Mouse (Mus musculus): Measurements from ENCODE around the gene Gsg1l2. TPM values are rescaled to one million over a fixed set of nuclear protein-coding genes. Genes with fewer than 3 reads are reported as not detected.
A peak's percentile ranks its signal among the peaks of the same experiment; 100 is the strongest.

The Gsg1l2 gene
- total and polyA plus RNA-seq, 2 experiments from 2014 or later: not detected

GRCm38 (mm10) chr11:67831820-67832219, 57.4 kb downstream of the Gsg1l2 start:
- H3K9me3 ChIP-seq (replicated peaks; ENCODE audit: control insufficient read depth, low read length): no peaks in the 10 kb centered on the region
- 49% methylated on average over 5 of the region's 5 CpGs for WGBS
- TF ChIP-seq EP300 (IDR thresholded peaks at IDR 0.05; ENCODE audit: low read depth): no peak
- TF ChIP-seq CTCF (IDR thresholded peaks at IDR 0.05; ENCODE audit: low read depth): no peak
- no peak overlapping the region for H3K4me2 ChIP-seq (ENCODE audit: low read depth, low read length)
- no peak for DNase-seq (ENCODE audit: low spot score)
- no peaks in the 10 kb centered on the region for H3K27me3 ChIP-seq (ENCODE audit: control insufficient read depth, insufficient read depth, low read length)
- no peak overlapping the region for H3K9ac ChIP-seq (replicated peaks; ENCODE audit: low read depth, low read length)
- H3K36me3 ChIP-seq (replicated peaks; ENCODE audit: control insufficient read depth, insufficient read depth, low read length): no peaks in the 10 kb centered on the region
- no peak overlapping the region for H3K4me3 ChIP-seq (ENCODE audit: low read depth, low read length)
- ATAC-seq (ENCODE audit: insufficient read depth, low read depth): no peak
- H3K4me1 ChIP-seq (ENCODE audit: control insufficient read depth, insufficient read depth): no peaks in the 10 kb centered on the region
- no peak overlapping the region for H3K27ac ChIP-seq (ENCODE audit: low read depth)

DNA sequence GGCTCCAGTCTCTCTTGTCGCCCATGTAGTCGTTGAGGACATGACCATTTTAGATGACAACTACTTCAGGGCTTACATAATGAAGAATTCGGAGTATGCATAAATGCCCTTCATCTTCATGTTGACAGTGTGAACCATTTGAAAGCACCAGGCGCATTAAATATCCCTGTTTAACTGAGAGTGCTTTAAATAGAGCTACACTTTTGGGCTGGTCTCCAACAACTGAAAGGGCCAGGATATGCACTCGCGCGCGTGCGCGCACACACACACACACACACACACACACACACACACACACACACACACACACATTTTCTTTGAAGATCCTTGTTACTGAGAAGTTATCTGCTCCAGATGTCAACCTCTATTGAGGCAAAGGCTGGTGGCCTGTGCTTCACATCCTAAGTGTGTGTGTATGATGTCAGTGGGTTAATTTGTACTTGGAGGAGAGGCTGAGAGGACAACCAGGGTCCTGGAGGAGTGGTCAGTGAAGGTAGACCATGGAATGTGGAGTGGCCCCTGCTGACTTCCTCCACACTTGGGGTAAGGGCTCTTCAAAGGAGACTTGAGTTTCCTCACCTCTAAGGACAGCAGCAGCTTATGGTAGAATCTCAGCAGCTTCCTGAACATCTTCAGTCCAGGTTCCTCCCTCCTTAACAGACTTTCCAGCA, 61.1 kb downstream of the Gsg1l2 start:
- H3K9ac ChIP-seq (replicated peaks; ENCODE audit: low read depth, low read length): no peak overlapping the region
- TF ChIP-seq EP300 (IDR thresholded peaks at IDR 0.05; ENCODE audit: low read depth) (no peak), CTCF (IDR thresholded peaks at IDR 0.05; ENCODE audit: low read depth) (no peak)

More for the DNA sequence above, 61.1 kb downstream of the Gsg1l2 start:
- peak overlapping the region; percentile 67 for H3K27ac ChIP-seq (ENCODE audit: low read depth)
- H3K4me1 ChIP-seq (ENCODE audit: control insufficient read depth, insufficient read depth): no peaks in the 10 kb centered on the region
- H3K36me3 ChIP-seq (replicated peaks; ENCODE audit: control insufficient read depth, insufficient read depth, low read length): no peaks in the 10 kb centered on the region
- WGBS: 41% methylated on average over 10 of the region's 10 CpGs
- DNase-seq (ENCODE audit: low spot score): peak; percentile 39
- ATAC-seq (ENCODE audit: insufficient read depth, low read depth): peak; percentile 86
- no peaks in the 10 kb centered on the region for H3K9me3 ChIP-seq (replicated peaks; ENCODE audit: control insufficient read depth, low read length)
- H3K4me3 ChIP-seq (ENCODE audit: low read depth, low read length): no peak overlapping the region
- H3K27me3 ChIP-seq (ENCODE audit: control insufficient read depth, insufficient read depth, low read length): no peaks in the 10 kb centered on the region
- no peak overlapping the region for H3K4me2 ChIP-seq (ENCODE audit: low read depth, low read length)

Other genes starting within 250 kb of the Gsg1l2 start
- not detected in 2 replicates for gene Rcvrn, start 79.3 kb upstream of the Gsg1l2 start, total RNA-seq (2014; rRNA removed; ENCODE audit: low replicate concordance)
- gene Rcvrn, start 79.3 kb upstream of the Gsg1l2 start, polyA plus RNA-seq (2015; fragmentation: Nextera tagmentation; extraction: Ambion mirVana): not detected in 2 replicates
- not detected in 2 replicates for gene Glp2r, start 3.5 kb upstream of the Gsg1l2 start, total RNA-seq (2014; rRNA removed; ENCODE audit: low replicate concordance)
- not detected in 2 replicates for gene Glp2r, start 3.5 kb upstream of the Gsg1l2 start, polyA plus RNA-seq (2015; fragmentation: Nextera tagmentation; extraction: Ambion mirVana)
- gene Dhrs7c, start 23.6 kb downstream of the Gsg1l2 start, total RNA-seq (2014; rRNA removed; ENCODE audit: low replicate concordance): 148 TPM in 2 replicates
- 92.5 and 94.9 TPM in 2 replicates for gene Dhrs7c, start 23.6 kb downstream of the Gsg1l2 start, polyA plus RNA-seq (2015; fragmentation: Nextera tagmentation; extraction: Ambion mirVana)
- gene Usp43, start 147.5 kb downstream of the Gsg1l2 start, total RNA-seq (2014; rRNA removed; ENCODE audit: low replicate concordance): 2.9 and 3.9 TPM in 2 replicates
- 0.55 and 0.66 TPM in 2 replicates for gene Usp43, start 147.5 kb downstream of the Gsg1l2 start, polyA plus RNA-seq (2015; fragmentation: Nextera tagmentation; extraction: Ambion mirVana)
- gene Cfap52, start 191.0 kb downstream of the Gsg1l2 start, total RNA-seq (2014; rRNA removed; ENCODE audit: low replicate concordance): not detected in 2 replicates
- 0.12 and 0.44 TPM in 2 replicates for gene Cfap52, start 191.0 kb downstream of the Gsg1l2 start, polyA plus RNA-seq (2015; fragmentation: Nextera tagmentation; extraction: Ambion mirVana)
- gene Stx8, start 191.6 kb downstream of the Gsg1l2 start, total RNA-seq (2014; rRNA removed; ENCODE audit: low replicate concordance): 4.8 and 15.9 TPM in 2 replicates
- gene Stx8, start 191.6 kb downstream of the Gsg1l2 start, polyA plus RNA-seq (2015; fragmentation: Nextera tagmentation; extraction: Ambion mirVana): 66.5 and 69.0 TPM in 2 replicates

Measured in heart, postnatal 0 days (tissue).